Mouse (Mus musculus): Measurements from ENCODE around the gene Notch4. TPM values are rescaled to one million over a fixed set of nuclear protein-coding genes. Genes with fewer than 3 reads are reported as not detected.

The Notch4 gene
- total RNA-seq, 1 experiment, result 14.0 TPM

- Histone ChIP-seq H3K9me3 (ENCODE audit: control insufficient read depth, insufficient read depth, low read depth, low read length) (no peaks in the 10 kb centered on the region), H3K4me1 (ENCODE audit: control insufficient read depth in 2 of 2, insufficient read depth in 2 of 2, low read length in 2 of 2, poor library complexity in 1 of 2) (peaks cover 16 to 32% of the 10 kb centered on the region in 2 experiments), H3K4me3 (ENCODE audit: insufficient read depth in 1 of 2, low read depth in 1 of 2, low read length in 2 of 2, poor library complexity in 1 of 2, severe bottlenecking in 1 of 2) (peak overlapping the region in 1 of 2 experiments; percentile 11; a peak in 1 of 4 replicates), H3K27ac (ENCODE audit: insufficient read depth, low read depth, low read length, poor library complexity, severe bottlenecking) (peak overlapping the region; percentile 56; the same call in 1 of the 2 replicates), H3K36me3 (ENCODE audit: control insufficient read depth, insufficient read depth, low read length, poor library complexity, severe bottlenecking) (peaks cover 2% of the 10 kb centered on the region; the same call in 1 of the 2 replicates), H3K9ac (ENCODE audit: insufficient read depth, low read depth, low read length, poor library complexity, severe bottlenecking) (peak overlapping the region; percentile 57)
- in situ Hi-C loops (cut with MboI; ENCODE audit: low sequenced_read_pairs in 2 of 2, unreplicated experiment in 2 of 2), result no loop called here
- DNase-seq (ENCODE audit: low read depth, low spot score), result no peak
- TF ChIP-seq HCFC1 (IDR thresholded peaks at IDR 0.05; ENCODE audit: borderline replicate concordance, insufficient read depth, low read length) (no peak), CHD2 (IDR thresholded peaks at IDR 0.05; ENCODE audit: low read depth, low read length) (no peak), MAFK (IDR thresholded peaks at IDR 0.05; ENCODE audit: insufficient read depth, low read depth, low read length) (no peak), ZC3H11A (IDR thresholded peaks at IDR 0.05; ENCODE audit: borderline replicate concordance, low read depth, low read length) (no peak), ZNF384 (IDR thresholded peaks at IDR 0.05; ENCODE audit: low read depth, low read length) (no peak)
Observed at GRCm38 (mm10) chr17:34563354-34563753, 714 bp upstream of the Notch4 start.

- peak overlapping the region; percentile 37 to 53; a peak in 3 of 4 replicates for H3K4me3 ChIP-seq (ENCODE audit: insufficient read depth in 1 of 2, low read depth in 1 of 2, low read length in 2 of 2, poor library complexity in 1 of 2, severe bottlenecking in 1 of 2)
- in situ Hi-C loops (cut with MboI; ENCODE audit: low sequenced_read_pairs in 2 of 2, unreplicated experiment in 2 of 2), result no loop called here
- no peak for DNase-seq (ENCODE audit: low read depth, low spot score)
Observed at GRCm38 (mm10) chr17:34564796-34565195, 728 bp downstream of the Notch4 start.

GRCm38 (mm10) chr17:34567311-34567710 lies 3.2 kb downstream of the Notch4 start:
- Histone ChIP-seq H3K27ac (ENCODE audit: insufficient read depth, low read depth, low read length, poor library complexity, severe bottlenecking) (no peak overlapping the region), H3K36me3 (ENCODE audit: control insufficient read depth, insufficient read depth, low read length, poor library complexity, severe bottlenecking) (peaks cover 2% of the 10 kb centered on the region; the same call in 1 of the 2 replicates), H3K4me1 (ENCODE audit: control insufficient read depth in 2 of 2, insufficient read depth in 2 of 2, low read length in 2 of 2, poor library complexity in 1 of 2) (peaks cover 9 to 20% of the 10 kb centered on the region in 2 experiments), H3K9ac (ENCODE audit: insufficient read depth, low read depth, low read length, poor library complexity, severe bottlenecking) (no peak overlapping the region), H3K9me3 (ENCODE audit: control insufficient read depth, insufficient read depth, low read depth, low read length) (no peaks in the 10 kb centered on the region), H3K4me3 (ENCODE audit: insufficient read depth in 1 of 2, low read depth in 1 of 2, low read length in 2 of 2, poor library complexity in 1 of 2, severe bottlenecking in 1 of 2) (no peak overlapping the region)
- TF ChIP-seq ZC3H11A (IDR thresholded peaks at IDR 0.05; ENCODE audit: borderline replicate concordance, low read depth, low read length), result no peak
- no peak for TF ChIP-seq MAFK (IDR thresholded peaks at IDR 0.05; ENCODE audit: insufficient read depth, low read depth, low read length)
- no peak for TF ChIP-seq CHD2 (IDR thresholded peaks at IDR 0.05; ENCODE audit: low read depth, low read length)
- no peak for TF ChIP-seq ZNF384 (IDR thresholded peaks at IDR 0.05; ENCODE audit: low read depth, low read length)
- TF ChIP-seq HCFC1 (IDR thresholded peaks at IDR 0.05; ENCODE audit: borderline replicate concordance, insufficient read depth, low read length), result no peak
- DNase-seq (ENCODE audit: low read depth, low spot score), result no peak
- in situ Hi-C loops (cut with MboI; ENCODE audit: low sequenced_read_pairs in 2 of 2, unreplicated experiment in 2 of 2), result no loop called here

More at GRCm38 (mm10) chr17:34564796-34565195, 728 bp downstream of the Notch4 start:
- H3K36me3 ChIP-seq (ENCODE audit: control insufficient read depth, insufficient read depth, low read length, poor library complexity, severe bottlenecking), result peaks cover 2% of the 10 kb centered on the region; the same call in 1 of the 2 replicates
- no peak for TF ChIP-seq ZC3H11A (IDR thresholded peaks at IDR 0.05; ENCODE audit: borderline replicate concordance, low read depth, low read length)
- TF ChIP-seq CHD2 (IDR thresholded peaks at IDR 0.05; ENCODE audit: low read depth, low read length), result no peak
- TF ChIP-seq ZNF384 (IDR thresholded peaks at IDR 0.05; ENCODE audit: low read depth, low read length), result no peak
- TF ChIP-seq HCFC1 (IDR thresholded peaks at IDR 0.05; ENCODE audit: borderline replicate concordance, insufficient read depth, low read length), result no peak
- no peak for TF ChIP-seq MAFK (IDR thresholded peaks at IDR 0.05; ENCODE audit: insufficient read depth, low read depth, low read length)
- H3K27ac ChIP-seq (ENCODE audit: insufficient read depth, low read depth, low read length, poor library complexity, severe bottlenecking), result no peak overlapping the region
- H3K4me1 ChIP-seq (ENCODE audit: control insufficient read depth in 2 of 2, insufficient read depth in 2 of 2, low read length in 2 of 2, poor library complexity in 1 of 2), result peaks cover 16 to 30% of the 10 kb centered on the region in 2 experiments
- peak overlapping the region; percentile 42; the same call in 1 of the 2 replicates for H3K9ac ChIP-seq (ENCODE audit: insufficient read depth, low read depth, low read length, poor library complexity, severe bottlenecking)
- no peaks in the 10 kb centered on the region for H3K9me3 ChIP-seq (ENCODE audit: control insufficient read depth, insufficient read depth, low read depth, low read length)

GRCm38 (mm10) chr17:34568421-34568820 lies 4.4 kb downstream of the Notch4 start:
- peaks cover 2% of the 10 kb centered on the region; the same call in 1 of the 2 replicates for H3K36me3 ChIP-seq (ENCODE audit: control insufficient read depth, insufficient read depth, low read length, poor library complexity, severe bottlenecking)
- no peaks in the 10 kb centered on the region for H3K9me3 ChIP-seq (ENCODE audit: control insufficient read depth, insufficient read depth, low read depth, low read length)
- TF ChIP-seq MAFK (IDR thresholded peaks at IDR 0.05; ENCODE audit: insufficient read depth, low read depth, low read length) (no peak), CHD2 (IDR thresholded peaks at IDR 0.05; ENCODE audit: low read depth, low read length) (no peak), HCFC1 (IDR thresholded peaks at IDR 0.05; ENCODE audit: borderline replicate concordance, insufficient read depth, low read length) (no peak), ZC3H11A (IDR thresholded peaks at IDR 0.05; ENCODE audit: borderline replicate concordance, low read depth, low read length) (no peak), ZNF384 (IDR thresholded peaks at IDR 0.05; ENCODE audit: low read depth, low read length) (no peak)
- in situ Hi-C loops (cut with MboI; ENCODE audit: low sequenced_read_pairs in 2 of 2, unreplicated experiment in 2 of 2), result no loop called here
- peaks cover 5 to 17% of the 10 kb centered on the region in 2 experiments; a peak in 3 of 4 replicates for H3K4me1 ChIP-seq (ENCODE audit: control insufficient read depth in 2 of 2, insufficient read depth in 2 of 2, low read length in 2 of 2, poor library complexity in 1 of 2)
- H3K9ac ChIP-seq (ENCODE audit: insufficient read depth, low read depth, low read length, poor library complexity, severe bottlenecking), result no peak overlapping the region
- H3K27ac ChIP-seq (ENCODE audit: insufficient read depth, low read depth, low read length, poor library complexity, severe bottlenecking), result no peak overlapping the region
- H3K4me3 ChIP-seq (ENCODE audit: insufficient read depth in 1 of 2, low read depth in 1 of 2, low read length in 2 of 2, poor library complexity in 1 of 2, severe bottlenecking in 1 of 2), result no peak overlapping the region
- DNase-seq (ENCODE audit: low read depth, low spot score), result no peak
